Mouse (Mus musculus) hematopoietic stem cell, adult 5-6 weeks (primary cell): ENCODE measurements around the gene Slc6a19. TPM values are rescaled to one million over a fixed set of nuclear protein-coding genes. Genes with fewer than 3 reads are reported as not detected.

ENCODE experiments used
- ATAC-seq, 2 experiments: fragments of 125-278 bp in 1 of 2; replicated peaks in 1 of 2; 2 replicates each; pipeline ENCODE4 v1.8.0; 2016 to 2017; ENCODE audit warnings: inconsistent platforms in 2 of 2, mild to moderate bottlenecking in 2 of 2, moderate number of reproducible peaks in 2 of 2, low read depth in 1 of 2, moderate TSS enrichment in 1 of 2; ENCODE audit not compliant: low FRiP score in 2 of 2, poor library complexity in 2 of 2, severe bottlenecking in 2 of 2, insufficient read depth in 1 of 2, low TSS enrichment in 1 of 2
- total RNA-seq: library from RNA; stranded (forward); fragments of 172-1452, 232-1000 nt; gene quantifications from 2 replicates; pipeline ENCODE4 v1.2.3, GENCODE M21; 2017

The Slc6a19 gene
- total RNA-seq, 1 experiment from 2014 or later: not detected

GRCm38 (mm10) chr13:73687601-73688000, 17.1 kb downstream of the Slc6a19 start:
- ATAC-seq: no peak

DNA sequence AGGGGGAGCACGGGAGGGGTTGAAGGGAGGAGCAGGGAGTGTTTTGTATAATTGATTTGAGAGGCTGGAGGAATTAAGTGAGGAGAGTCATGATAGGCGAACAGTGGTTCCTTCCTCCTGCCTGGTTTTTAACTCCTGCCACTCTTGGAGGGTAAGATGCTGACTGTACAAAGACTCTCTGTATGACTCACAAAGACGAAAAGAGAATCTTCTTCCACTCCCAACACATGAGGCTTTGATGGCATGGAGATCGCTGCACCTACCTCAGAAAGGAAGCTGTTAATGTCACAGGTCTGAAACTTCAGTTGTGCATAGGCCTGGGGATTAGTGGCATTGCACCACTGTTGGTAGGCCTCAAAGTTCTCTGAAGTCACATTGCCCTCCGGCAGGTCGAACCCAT, 19.2 kb downstream of the Slc6a19 start:
- no peak for ATAC-seq

GRCm38 (mm10) chr13:73684412-73684811, 20.3 kb downstream of the Slc6a19 start:
- no peak for ATAC-seq

DNA sequence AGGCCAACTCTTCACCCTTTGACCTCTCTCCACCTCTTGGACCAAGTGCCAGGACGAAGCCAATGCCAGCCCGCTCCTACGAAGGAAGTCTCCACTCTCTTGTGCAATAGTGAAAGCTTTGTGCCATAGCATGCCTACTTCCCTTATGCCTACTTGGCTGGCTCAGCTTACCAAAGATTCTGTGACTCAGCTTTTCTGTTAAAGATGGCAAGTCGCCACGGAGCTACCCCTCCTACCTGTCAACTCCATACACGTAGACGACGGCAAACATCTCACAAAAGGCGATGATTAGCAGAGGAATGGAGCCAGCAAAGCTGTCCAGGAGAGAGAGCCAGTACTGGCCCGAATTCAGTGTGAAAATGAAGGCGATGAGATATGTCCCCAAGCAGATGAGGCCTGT, 21.0 kb downstream of the Slc6a19 start:
- ATAC-seq: peak; percentile 32 to 60; a peak in 2 of 4 replicates

DNA sequence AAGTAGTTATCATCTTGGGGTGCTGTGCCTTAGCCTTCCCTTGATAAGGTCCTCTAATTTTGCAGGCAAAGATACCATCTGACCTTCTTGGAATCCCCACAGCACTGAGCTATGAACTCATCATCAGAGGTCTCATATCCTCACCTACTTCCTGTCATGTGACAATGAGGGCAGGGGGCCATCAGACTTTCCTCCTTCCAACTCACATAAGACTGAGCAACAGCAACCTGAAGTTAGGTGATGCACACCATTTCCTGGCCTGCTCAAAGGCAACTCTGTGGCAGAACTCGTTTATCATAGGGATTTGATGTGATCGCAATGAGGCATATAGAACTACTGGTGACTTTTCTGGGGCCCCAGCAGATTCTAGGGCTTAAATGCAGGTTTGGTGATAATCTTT, 22.4 kb downstream of the Slc6a19 start:
- ATAC-seq: no peak

- no peak for ATAC-seq
These were observed 24.3 kb downstream of the Slc6a19 start for GRCm38 (mm10) chr13:73680394-73680793.

- no peak for ATAC-seq
These were observed 25.4 kb downstream of the Slc6a19 start for GRCm38 (mm10) chr13:73679311-73679710.

GRCm38 (mm10) chr13:73677853-73678252, 26.8 kb downstream of the Slc6a19 start, which contains the start of gene Slc6a18:
Gene Slc6a18, minus strand, starts transcription at chr13:73678023.
- no peak for ATAC-seq

DNA sequence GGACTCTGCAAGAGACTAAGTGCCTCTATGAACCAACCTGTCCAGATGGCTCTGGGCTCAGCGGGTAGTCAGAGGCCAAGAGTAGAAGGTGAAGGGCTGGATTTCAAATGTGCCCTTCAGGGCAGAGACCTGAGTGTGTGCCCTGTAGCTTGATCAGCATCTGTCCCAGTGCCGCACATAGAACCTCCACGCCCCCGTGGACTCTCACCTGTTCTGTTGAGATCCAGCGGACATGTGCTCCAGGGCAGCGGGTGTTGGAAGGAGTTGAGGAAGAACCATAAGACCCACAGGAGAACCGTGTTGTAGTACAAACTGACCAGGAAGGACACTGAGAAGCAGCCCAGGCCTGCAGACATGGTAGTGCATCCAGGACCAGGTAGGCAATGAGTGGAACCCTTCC, 29.5 kb downstream of the Slc6a19 start:
- ATAC-seq: no peak

DNA sequence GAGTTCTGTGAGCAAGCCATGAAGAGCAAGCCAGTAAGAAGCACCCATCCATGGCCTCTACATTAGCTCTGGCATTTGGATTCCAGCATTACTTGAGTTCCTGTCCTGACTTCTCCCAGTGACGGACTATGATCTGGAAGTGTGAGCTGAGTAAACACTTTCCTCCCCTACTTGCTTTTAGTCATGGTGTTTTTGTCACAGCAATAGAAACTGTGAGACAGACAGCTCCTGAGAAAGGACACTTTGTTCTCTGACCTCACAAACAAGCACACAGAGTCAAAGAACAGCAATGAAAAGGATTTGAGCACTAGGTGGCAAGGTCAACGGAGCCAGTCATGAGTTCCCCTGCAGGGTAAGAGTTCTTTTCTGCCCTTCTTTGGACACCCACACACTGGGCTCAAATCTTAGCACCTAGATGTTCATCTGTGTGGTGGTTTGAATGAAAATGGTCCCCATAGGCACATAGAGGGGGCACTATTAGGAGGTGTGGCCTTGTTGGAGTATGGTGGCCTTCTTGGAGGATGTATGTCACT, 44.4 kb downstream of the Slc6a19 start:
- no peak for ATAC-seq

DNA sequence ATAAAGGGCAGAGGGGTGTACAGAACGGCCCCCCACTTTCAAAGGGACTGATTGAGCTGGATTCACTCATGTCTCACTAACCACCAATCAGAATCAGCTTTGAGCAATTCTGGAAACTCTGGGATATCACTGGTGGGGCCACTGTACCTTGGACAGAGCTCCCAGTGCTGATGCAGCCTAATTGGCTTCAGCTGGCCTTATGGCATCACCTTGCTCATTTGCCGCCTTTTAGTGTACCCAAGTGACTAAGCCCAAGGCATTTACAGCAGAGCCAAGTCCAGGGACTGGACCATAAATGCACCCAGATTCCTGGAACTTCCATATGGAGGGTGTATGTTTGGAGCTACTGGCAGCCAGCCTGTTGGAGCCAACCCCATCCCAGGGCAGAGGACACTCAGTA, 45.7 kb downstream of the Slc6a19 start:
- no peak for ATAC-seq

DNA sequence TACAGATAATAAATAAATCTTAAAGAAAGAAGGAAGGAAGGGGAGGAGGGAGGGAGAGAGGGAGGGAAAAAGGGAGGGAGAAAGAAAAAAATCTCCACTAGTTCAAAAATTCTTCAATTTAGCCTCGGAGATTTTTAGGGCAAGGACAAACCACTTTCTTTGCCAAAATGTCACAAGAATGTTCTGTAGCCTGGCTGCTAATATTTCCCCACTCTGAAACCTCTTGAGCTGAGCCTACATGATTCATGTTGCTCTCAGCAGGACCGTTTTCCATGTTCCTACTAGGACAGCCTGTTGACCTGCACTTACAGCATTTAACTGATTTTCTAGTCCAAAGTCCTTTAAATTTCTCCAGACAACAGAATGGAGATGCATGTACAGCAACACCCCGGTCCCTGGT, 49.7 kb downstream of the Slc6a19 start:
- no peak for ATAC-seq

DNA sequence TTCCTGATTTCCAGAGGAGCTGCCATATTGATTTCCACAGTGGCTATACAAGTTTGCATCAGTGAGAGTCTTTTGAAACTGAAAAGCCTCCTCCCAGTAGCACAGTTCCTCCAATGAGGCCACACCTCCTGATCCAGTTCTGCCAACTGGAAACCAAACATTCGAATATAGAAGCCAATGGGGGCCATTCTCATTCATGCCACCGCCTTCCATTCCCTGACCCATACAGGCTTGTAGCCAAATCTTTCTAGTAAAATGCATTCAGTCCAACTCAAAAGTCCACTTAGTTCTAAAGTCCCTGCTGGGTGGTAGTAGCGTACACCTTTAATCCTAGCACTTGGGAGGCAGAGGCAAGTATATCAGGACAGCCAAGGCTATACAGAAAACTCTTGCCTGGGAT, 51.4 kb downstream of the Slc6a19 start:
- no peak for ATAC-seq

GRCm38 (mm10) chr13:73646397-73647087, 58.1 kb downstream of the Slc6a19 start:
- peak; percentile 86 to 91 for ATAC-seq

DNA sequence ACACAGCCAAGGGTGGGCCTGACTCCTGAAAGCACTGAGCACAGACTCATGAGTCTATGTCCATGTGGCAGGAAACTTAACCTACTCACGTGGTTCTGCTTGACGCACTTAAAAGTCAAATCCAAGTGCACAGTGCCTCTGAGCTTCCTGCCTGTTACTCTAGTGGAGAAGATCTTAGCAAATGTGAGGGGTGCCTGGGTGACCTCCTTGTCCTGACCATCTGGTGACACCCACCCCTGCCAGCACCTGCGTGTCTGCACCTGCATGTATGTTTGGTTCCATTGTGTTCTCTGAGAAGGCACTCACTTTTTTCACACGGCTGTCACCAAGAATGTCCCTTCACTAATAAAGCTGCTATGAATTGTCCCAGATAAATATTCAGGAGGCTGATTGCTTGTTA, 63.4 kb downstream of the Slc6a19 start:
- no peak for ATAC-seq

DNA sequence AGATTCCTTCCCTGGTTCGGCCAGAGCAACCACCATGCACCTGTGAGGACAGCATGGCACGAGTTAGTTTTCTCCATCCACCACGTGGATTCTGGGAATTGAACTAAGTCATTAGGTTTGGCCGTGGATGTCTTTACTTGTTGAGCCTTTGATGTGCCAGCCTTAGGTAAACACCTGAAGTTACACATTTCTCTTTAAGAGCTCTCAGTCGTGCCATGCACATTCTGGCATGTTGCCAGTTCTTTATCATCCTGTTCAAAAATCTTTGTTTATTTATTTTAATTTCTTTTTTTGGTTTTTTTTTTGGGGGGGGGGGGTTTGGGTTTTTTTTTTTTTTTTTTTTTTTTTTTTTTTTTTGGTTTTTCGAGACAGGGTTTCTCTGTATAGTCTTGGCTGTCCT, 66.8 kb downstream of the Slc6a19 start:
- no peak for ATAC-seq

DNA sequence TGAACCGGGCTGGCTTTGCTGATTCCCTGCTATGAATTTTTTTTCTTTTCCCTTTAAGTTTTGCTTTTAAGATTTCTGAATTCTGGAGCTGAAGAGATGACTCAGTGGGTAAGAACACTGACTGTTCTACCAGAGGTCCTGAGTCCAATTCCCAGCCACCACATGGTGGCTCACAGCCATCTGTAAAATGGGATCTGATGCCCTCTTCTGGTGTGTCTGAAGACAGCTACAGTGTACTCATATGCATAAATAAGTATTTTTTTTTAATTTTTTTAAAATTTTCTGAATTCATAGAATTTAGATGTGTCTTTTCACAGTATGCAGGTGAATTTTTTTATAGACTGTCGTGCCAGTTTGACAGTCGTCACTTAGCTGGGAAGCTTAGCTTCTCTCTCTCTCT, 72.8 kb downstream of the Slc6a19 start:
- no peak for ATAC-seq
